Mouse (Mus musculus) thymus, adult 2 months (tissue): ENCODE data around the gene Igf2bp1. TPM values are rescaled to one million over a fixed set of nuclear protein-coding genes. Genes with fewer than 3 reads are reported as not detected.
A peak's percentile ranks its signal among the peaks of the same experiment; 100 is the strongest.

Experiments
- DNase-seq: peaks from one replicate; pipeline ENCODE4 v3.0.0; 2021
- H3K27ac ChIP-seq: fragments of 200-500 bp; 2 replicates; pipeline ENCODE4 v1.5.1; 2012; ENCODE audit warnings: low read length, control low read depth; ENCODE audit not compliant: control insufficient read depth, insufficient read depth
- H3K27me3 ChIP-seq: fragments of 200-500 bp; 2 replicates; pipeline ENCODE4 v1.6.1; 2012; ENCODE audit warnings: mild to moderate bottlenecking, low read length, moderate library complexity, mixed read lengths; ENCODE audit not compliant: control insufficient read depth, insufficient read depth
- H3K36me3 ChIP-seq: fragments of 200-500 bp; 2 replicates; pipeline ENCODE4 v1.6.1; 2012; ENCODE audit warnings: mild to moderate bottlenecking, low read length, moderate library complexity; ENCODE audit not compliant: control insufficient read depth, insufficient read depth
- H3K4me1 ChIP-seq: fragments of 200-500 bp; replicated peaks from 2 replicates; pipeline ENCODE4 v1.6.1; 2012; ENCODE audit warnings: low read length; ENCODE audit not compliant: control insufficient read depth, insufficient read depth
- H3K4me3 ChIP-seq: fragments of 200-500 bp; 2 replicates; pipeline ENCODE4 v1.5.1; 2012; ENCODE audit warnings: mild to moderate bottlenecking, low read length, control low read depth, moderate library complexity; ENCODE audit not compliant: control insufficient read depth, insufficient read depth
- CTCF ChIP-seq: fragments of 200-500 bp; IDR thresholded peaks from 2 replicates; pipeline ENCODE4 v1.5.1; 2012; ENCODE audit warnings: mild to moderate bottlenecking, control low read depth, low read length, moderate library complexity, borderline replicate concordance; ENCODE audit not compliant: control insufficient read depth, poor library complexity, insufficient read depth; ENCODE audit errors: extremely low read depth
- POLR2A ChIP-seq: fragments of 200-500 bp; IDR thresholded peaks from 2 replicates; pipeline ENCODE4 v1.6.1; 2012; ENCODE audit warnings: mild to moderate bottlenecking, low read length, control low read depth, moderate library complexity; ENCODE audit not compliant: control insufficient read depth, poor library complexity, insufficient read depth; ENCODE audit errors: extremely low read depth
- WGBS: fragments of 180-500 bp; shearing (Covaris S2); methylation state at CpG from one replicate; pipeline ENCODE4 v1.1.7; 2018; 5-methylcytosine and 5-hydroxymethylcytosine counted together
- polyA plus RNA-seq: library from polyadenylated mRNA; depleted of rRNA; stranded (reverse); fragments of >200 nt; gene quantifications from 2 replicates; pipeline ENCODE4 v1.2.3, GENCODE M21; 2012

The Igf2bp1 gene
- polyA plus RNA-seq, 1 experiment = 0.13 TPM

GRCm38 (mm10) chr11:96011982-96012381 is 6.2 kb upstream of the Igf2bp1 start:
- DNase-seq = no peak
- Histone ChIP-seq H3K36me3 (no peaks in the 10 kb centered on the region), H3K4me3 (no peak overlapping the region), H3K27me3 (peaks cover 11% of the 10 kb centered on the region; the same call in 1 of the 2 replicates), H3K4me1 (0 out of 2 replicates have a peak, but pooled peaks cover 1% of the 10 kb centered on the region), H3K27ac (no peak overlapping the region)
- TF ChIP-seq POLR2A = no peak
- no peak for TF ChIP-seq CTCF
- WGBS = 15% methylated on average over 6 of the region's 8 CpGs

GRCm38 (mm10) chr11:96008827-96009226 is 3.1 kb upstream of the Igf2bp1 start:
- Histone ChIP-seq H3K27ac (no peak overlapping the region), H3K4me3 (no peak overlapping the region), H3K36me3 (no peaks in the 10 kb centered on the region), H3K27me3 (peaks cover 28% of the 10 kb centered on the region), H3K4me1 (peaks cover 16% of the 10 kb centered on the region; the same call in 1 of the 2 replicates)
- no peak for TF ChIP-seq CTCF
- no peak for TF ChIP-seq POLR2A
- DNase-seq = no peak
- 0% methylated on average over 1 of the region's 1 CpGs for WGBS

GRCm38 (mm10) chr11:96007516-96008235 is 1.9 kb upstream of the Igf2bp1 start:
- 3% methylated on average over 33 of the region's 33 CpGs for WGBS
- no peak overlapping the region for H3K27ac ChIP-seq
- no peak for DNase-seq

GRCm38 (mm10) chr11:96006852-96007515 is 1.2 kb upstream of the Igf2bp1 start:
- no peak for TF ChIP-seq CTCF
- TF ChIP-seq POLR2A = no peak
- Histone ChIP-seq H3K4me3 (0 out of 2 replicates have a peak overlapping the region, but pooled peaks have one; percentile 2), H3K36me3 (no peaks in the 10 kb centered on the region), H3K4me1 (peaks cover 16% of the 10 kb centered on the region; the same call in 1 of the 2 replicates), H3K27ac (no peak overlapping the region), H3K27me3 (peaks cover 27% of the 10 kb centered on the region)
- WGBS = 4% methylated on average over 66 of the region's 67 CpGs
- DNase-seq = peak; percentile 19

More at GRCm38 (mm10) chr11:96007516-96008235, 1.9 kb upstream of the Igf2bp1 start:
- Histone ChIP-seq H3K36me3 (no peaks in the 10 kb centered on the region), H3K4me3 (no peak overlapping the region), H3K4me1 (peaks cover 16% of the 10 kb centered on the region; the same call in 1 of the 2 replicates), H3K27me3 (peaks cover 25% of the 10 kb centered on the region)
- no peak for TF ChIP-seq CTCF
- no peak for TF ChIP-seq POLR2A

GRCm38 (mm10) chr11:96006367-96006851 is 669 bp upstream of the Igf2bp1 start:
- Histone ChIP-seq H3K4me3 (no peak overlapping the region), H3K27ac (no peak overlapping the region), H3K27me3 (peaks cover 29% of the 10 kb centered on the region), H3K36me3 (no peaks in the 10 kb centered on the region), H3K4me1 (peaks cover 16% of the 10 kb centered on the region; the same call in 1 of the 2 replicates)
- TF ChIP-seq CTCF = no peak
- TF ChIP-seq POLR2A = no peak
- DNase-seq = no peak
- WGBS = 5% methylated on average over 33 of the region's 33 CpGs

GRCm38 (mm10) chr11:96004793-96005402 is 842 bp downstream of the Igf2bp1 start:
- WGBS = 4% methylated on average over 57 of the region's 57 CpGs
- H3K4me3 ChIP-seq = no peak overlapping the region
- peak; percentile 6 for DNase-seq
- no peak overlapping the region for H3K27ac ChIP-seq
- H3K27me3 ChIP-seq = peaks cover 26% of the 10 kb centered on the region
- H3K36me3 ChIP-seq = no peaks in the 10 kb centered on the region
- TF ChIP-seq POLR2A (no peak), CTCF (no peak)
- H3K4me1 ChIP-seq = peaks cover 16% of the 10 kb centered on the region; the same call in 1 of the 2 replicates
